Mouse (Mus musculus) right cerebral cortex, postnatal 36 days (tissue): ENCODE data around the gene 4933436I01Rik.

Source experiments
- DNase-seq, 2 experiments: peaks; one replicate each; pipeline ENCODE4 v3.0.0; 2022; ENCODE audit warnings: low spot score in 2 of 2, mixed read lengths in 1 of 2

The 4933436I01Rik gene

DNA sequence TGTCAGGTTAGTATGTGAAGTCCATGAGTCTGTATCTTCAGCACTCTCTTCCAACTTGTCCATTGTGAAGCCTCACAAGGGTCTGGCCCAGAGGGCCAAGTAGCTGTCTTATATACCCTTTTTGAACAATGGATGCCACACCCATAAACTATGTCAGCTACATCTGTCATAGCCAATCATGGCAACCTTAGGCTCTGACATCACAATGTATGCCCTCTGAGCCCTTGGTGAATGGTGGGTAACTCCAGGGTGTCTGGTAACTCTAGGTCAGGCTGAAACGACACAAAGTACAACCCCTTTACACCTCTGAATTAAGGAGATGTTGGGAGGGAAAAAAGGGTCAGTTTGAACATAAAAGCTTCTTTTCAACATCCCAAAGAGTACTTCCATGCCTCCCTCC is at the start of gene 4933436I01Rik:
Gene 4933436I01Rik, minus strand, starts transcription at position 101 of the 400 bp plus-strand sequence.
- no peak for DNase-seq

DNA sequence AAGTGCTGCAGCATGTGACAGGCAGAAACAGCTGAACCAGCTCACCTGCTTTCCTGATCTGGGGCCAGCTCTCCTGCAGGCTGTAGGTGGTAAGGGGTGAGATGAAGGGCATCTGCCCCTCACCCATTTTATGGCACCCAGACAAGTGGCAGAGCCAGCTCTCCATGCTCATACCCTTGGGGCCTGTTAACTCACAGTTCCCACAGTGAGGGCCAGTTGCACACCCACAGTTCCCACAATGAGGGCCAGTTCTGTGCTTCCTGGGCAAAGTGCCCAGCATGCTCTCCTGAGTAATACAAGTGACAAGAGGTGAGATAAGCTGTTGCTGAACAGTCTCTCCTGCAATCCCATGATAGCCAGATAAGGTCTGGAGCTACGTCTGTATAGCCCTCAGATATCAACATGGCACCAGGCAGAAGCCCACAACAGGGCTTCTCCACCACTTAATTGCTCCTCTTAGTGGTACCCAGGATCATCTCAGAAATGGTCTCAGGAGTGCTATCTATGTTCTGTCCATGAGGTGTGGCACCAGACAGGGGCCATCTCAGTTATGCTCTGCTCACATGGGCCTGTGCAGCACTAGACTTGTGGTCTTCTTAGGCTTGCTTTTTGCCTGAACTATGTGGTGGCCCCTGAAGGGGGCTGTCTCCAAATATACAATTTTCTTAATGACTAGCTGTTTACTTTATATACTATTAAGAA is 3.7 kb upstream of the 4933436I01Rik start:
- DNase-seq, result no peak

GRCm38 (mm10) chrX:67883406-67883805 is 37.8 kb downstream of the 4933436I01Rik start:
- no peak for DNase-seq
